26 mouse cellular contexts compared by ENCODE assay signal in genomic region chr13:84953161-84953560, GRCm38 (mm10).
DNase-seq lines count a peak whose midpoint lies in the region; ATAC-seq and TF ChIP-seq lines count a peak whose summit lies in the region.
"Had no signal": no experiment of that assay in that cellular context is flagged by ENCODE, and none has a peak within 500 bp of the region (broad histone marks: within the 10 kb centered on the region; RNA-seq: fewer than 3 reads in every experiment).

No protein-coding gene starts in this region.

- H3K27me3 ChIP-seq in intestine, postnatal 0 days (replicated peaks; ENCODE audit: control insufficient read depth, insufficient read depth, low read length): no peaks in the 10 kb centered on the region
- H3K27me3 ChIP-seq: forebrain, embryonic 13.5 days; heart, embryonic 13.5 days; hindbrain, embryonic 13.5 days had no signal

- TF ChIP-seq CTCF in brain, embryonic 14.5 days (IDR thresholded peaks at IDR 0.05; ENCODE audit: borderline replicate concordance, extremely low read depth, insufficient read depth, insufficient read length): no peak
- TF ChIP-seq CTCF in intestine, postnatal 0 days (IDR thresholded peaks at IDR 0.05; ENCODE audit: low read depth): no peak

- peak; percentile 39 for DNase-seq in layer of hippocampus, adult 11-12 months (ENCODE audit: low spot score)
- DNase-seq in layer of hippocampus, postnatal 10 days (ENCODE audit: low spot score in 2 of 2): no peak
- peak; percentile 21 for DNase-seq in brain, embryonic 14.5 days (ENCODE audit: low read depth)
- peak; percentile 42 to 61 for DNase-seq in layer of hippocampus, adult 8-10 months (ENCODE audit: low spot score in 2 of 2)
- peak; percentile 25 to 38 for DNase-seq in layer of hippocampus, postnatal 36 days
- no peak for DNase-seq in T-cell, adult 2 months (ENCODE audit: low spot score)
- DNase-seq: adrenal gland, adult 8-10 months; adrenal gland, postnatal 36 days; cerebellum, adult 18-20 months; cerebellum, adult 9-10 months; cerebellum, postnatal 36 days; gastrocnemius, postnatal 10 days; gastrocnemius, postnatal 36 days; heart, adult 2 months; heart, postnatal 36 days had no signal

- TF ChIP-seq POLR2A in brain, embryonic 14.5 days (IDR thresholded peaks at IDR 0.05; ENCODE audit: borderline replicate concordance, extremely low read depth, insufficient read depth, insufficient read length, poor library complexity, severe bottlenecking): no peak

- H3K36me3 ChIP-seq in intestine, postnatal 0 days (ENCODE audit: control insufficient read depth, insufficient read depth): no peaks in the 10 kb centered on the region
- H3K36me3 ChIP-seq: forebrain, embryonic 10.5 days; heart, embryonic 10.5 days; heart, embryonic 13.5 days; hindbrain, embryonic 10.5 days; hindbrain, embryonic 13.5 days had no signal

- H3K9me3 ChIP-seq in intestine, postnatal 0 days (ENCODE audit: control insufficient read depth): no peaks in the 10 kb centered on the region
- H3K9me3 ChIP-seq: forebrain, embryonic 10.5 days; forebrain, embryonic 13.5 days; heart, embryonic 10.5 days; heart, embryonic 13.5 days; hindbrain, embryonic 10.5 days; hindbrain, embryonic 13.5 days had no signal

- H3K9ac ChIP-seq in intestine, postnatal 0 days (ENCODE audit: low read depth, low read length): no peak overlapping the region
- H3K9ac ChIP-seq: forebrain, embryonic 13.5 days; heart, embryonic 13.5 days; hindbrain, embryonic 13.5 days had no signal

- no peak overlapping the region for H3K4me3 ChIP-seq in intestine, postnatal 0 days (ENCODE audit: low read depth, low read length)
- H3K4me3 ChIP-seq: forebrain, embryonic 10.5 days; forebrain, embryonic 13.5 days; heart, adult 2 months; heart, embryonic 10.5 days; heart, embryonic 13.5 days; hindbrain, embryonic 10.5 days; hindbrain, embryonic 13.5 days had no signal

- no peak for ATAC-seq in intestine, postnatal 0 days
- ATAC-seq: activated CD4-positive, CD25-positive, alpha-beta regulatory T cell, adult 4 months; CD4-positive, CD25-positive, alpha-beta regulatory T cell, adult 4 months; forebrain, embryonic 13.5 days; forebrain, embryonic 16.5 days; hindbrain, embryonic 16.5 days had no signal

- H3K4me2 ChIP-seq in intestine, postnatal 0 days (replicated peaks; ENCODE audit: low read depth): no peak overlapping the region
- H3K4me2 ChIP-seq: forebrain, embryonic 13.5 days; heart, embryonic 13.5 days; hindbrain, embryonic 13.5 days had no signal

- H3K4me1 ChIP-seq in intestine, postnatal 0 days (replicated peaks; ENCODE audit: control insufficient read depth, insufficient read depth, low read length): no peaks in the 10 kb centered on the region
- H3K4me1 ChIP-seq: forebrain, embryonic 10.5 days; forebrain, embryonic 13.5 days; heart, embryonic 10.5 days; heart, embryonic 13.5 days; hindbrain, embryonic 10.5 days; hindbrain, embryonic 13.5 days had no signal

- no peak overlapping the region for H3K27ac ChIP-seq in intestine, postnatal 0 days (ENCODE audit: low read depth, low read length)
- H3K27ac ChIP-seq: forebrain, embryonic 10.5 days; forebrain, embryonic 13.5 days; heart, adult 2 months; heart, embryonic 10.5 days; heart, embryonic 13.5 days; hindbrain, embryonic 10.5 days; hindbrain, embryonic 13.5 days had no signal

- 72% methylated on average over 2 of the region's 2 CpGs for WGBS in intestine, postnatal 0 days

Comparison
In these comparisons a context has a peak if more than half of its experiments do, and no peak if none do; other contexts are left out.
1. DNase-seq: peak in layer of hippocampus, adult 11-12 months (single experiment), brain, embryonic 14.5 days (single experiment), layer of hippocampus, adult 8-10 months (2 of 2) and layer of hippocampus, postnatal 36 days (2 of 2); none in layer of hippocampus, postnatal 10 days (0 of 2) and T-cell, adult 2 months (single experiment).